Mouse (Mus musculus) mature B cell (primary cell): ENCODE measurements around the gene Snx18.

ENCODE experiments used
- in situ Hi-C: fragments of 300-500 bp; cut with MboI; formaldehyde crosslinking; loops from 2 replicates; pipeline ENCODE4 v1.14.3; 2019

Snx18 gene

GRCm38 (mm10) chr13:113572046-113572686 lies 46.2 kb downstream of the Snx18 start:
- in situ Hi-C loops: no loop called here

GRCm38 (mm10) chr13:113569526-113569925 lies 48.8 kb downstream of the Snx18 start:
- in situ Hi-C loops: no loop called here

- in situ Hi-C loops: no loop called here
Measured at GRCm38 (mm10) chr13:113566951-113567350, 51.4 kb downstream of the Snx18 start.

- in situ Hi-C loops: no loop called here
Measured at GRCm38 (mm10) chr13:113566411-113566810, 52.0 kb downstream of the Snx18 start.

- in situ Hi-C loops: no loop called here
Measured at GRCm38 (mm10) chr13:113559646-113560045, 58.7 kb downstream of the Snx18 start.

- in situ Hi-C loops: no loop called here
Measured at GRCm38 (mm10) chr13:113556538-113556937, 61.8 kb downstream of the Snx18 start.

GRCm38 (mm10) chr13:113555226-113555625 lies 63.1 kb downstream of the Snx18 start:
- in situ Hi-C loops: no loop called here

- in situ Hi-C loops: no loop called here
Measured at GRCm38 (mm10) chr13:113553603-113554230, 64.6 kb downstream of the Snx18 start.

GRCm38 (mm10) chr13:113552341-113552740 lies 66.0 kb downstream of the Snx18 start:
- in situ Hi-C loops: no loop called here

GRCm38 (mm10) chr13:113550866-113551565 lies 67.3 kb downstream of the Snx18 start:
- in situ Hi-C loops: no loop called here

- in situ Hi-C loops: no loop called here
Measured at GRCm38 (mm10) chr13:113549021-113549420, 69.3 kb downstream of the Snx18 start.

- in situ Hi-C loops: no loop called here
Measured at GRCm38 (mm10) chr13:113547807-113548426, 70.4 kb downstream of the Snx18 start.

GRCm38 (mm10) chr13:113542374-113542773 lies 76.0 kb downstream of the Snx18 start:
- in situ Hi-C loops: no loop called here
